Mouse (Mus musculus): ENCODE data around the gene Acap2. TPM values are rescaled to one million over a fixed set of nuclear protein-coding genes. Genes with fewer than 3 reads are reported as not detected.

The Acap2 gene
- polyA plus RNA-seq, 1 experiment = not detected

DNA sequence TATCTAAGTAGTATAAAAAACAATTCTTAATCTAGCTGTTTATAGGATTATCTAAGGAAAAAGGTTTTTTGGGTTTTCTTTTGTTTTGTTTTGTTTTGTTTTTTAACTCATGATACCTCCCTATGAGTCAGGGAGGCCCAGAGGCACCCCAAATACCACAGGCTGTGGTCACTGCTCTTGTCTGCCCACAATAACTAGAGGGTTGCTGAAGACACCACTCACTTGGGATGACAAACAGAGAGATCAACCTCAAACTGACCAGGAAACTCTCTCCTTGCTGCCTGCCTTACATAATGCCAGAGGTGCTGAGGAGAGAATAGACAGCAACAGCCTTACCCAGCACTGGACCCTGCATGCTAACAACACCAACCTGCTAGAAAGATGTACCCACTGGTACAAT, 87.4 kb downstream of the Acap2 start:
- H3K4me3 ChIP-seq (ENCODE audit: insufficient read depth, low read depth, low read length) = no peak overlapping the region
- H3K4me1 ChIP-seq (ENCODE audit: control insufficient read depth, insufficient read depth, low read length) = peaks cover 2% of the 10 kb centered on the region; the same call in 1 of the 2 replicates
- no peak overlapping the region for H3K27ac ChIP-seq (ENCODE audit: insufficient read depth, low read depth, low read length)
- TF ChIP-seq POLR2A (IDR thresholded peaks at IDR 0.05; ENCODE audit: insufficient read depth, low read depth, low read length) (no peak), CTCF (IDR thresholded peaks at IDR 0.05; ENCODE audit: insufficient read depth, low read depth, low read length) (no peak)

DNA sequence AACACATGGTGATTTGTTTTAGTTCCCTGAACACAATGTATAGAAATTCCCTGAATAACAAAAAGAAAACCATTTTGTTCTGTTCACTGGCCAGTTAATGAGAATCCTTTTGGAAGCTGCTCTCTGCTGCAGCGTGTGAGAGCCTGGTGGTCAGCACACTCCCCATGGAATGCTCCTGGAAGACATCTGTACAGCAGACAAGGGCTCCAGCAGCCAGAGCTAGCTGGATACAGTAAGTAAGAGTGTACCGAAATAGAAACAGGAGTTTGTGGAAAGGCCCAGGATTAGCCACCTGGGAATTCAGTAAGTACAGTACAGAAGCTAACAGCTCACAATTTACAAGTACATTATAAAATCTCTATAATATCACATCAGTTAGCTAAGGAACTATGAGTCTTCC, 99.7 kb downstream of the Acap2 start:
- H3K4me1 ChIP-seq (ENCODE audit: control insufficient read depth, insufficient read depth, low read length) = no peaks in the 10 kb centered on the region
- H3K4me3 ChIP-seq (ENCODE audit: insufficient read depth, low read depth, low read length) = no peak overlapping the region
- WGBS = 66% methylated on average over 2 of the region's 2 CpGs
- H3K27ac ChIP-seq (ENCODE audit: insufficient read depth, low read depth, low read length) = no peak overlapping the region
- no peak for TF ChIP-seq POLR2A (IDR thresholded peaks at IDR 0.05; ENCODE audit: insufficient read depth, low read depth, low read length)
- TF ChIP-seq CTCF (IDR thresholded peaks at IDR 0.05; ENCODE audit: insufficient read depth, low read depth, low read length) = no peak

DNA sequence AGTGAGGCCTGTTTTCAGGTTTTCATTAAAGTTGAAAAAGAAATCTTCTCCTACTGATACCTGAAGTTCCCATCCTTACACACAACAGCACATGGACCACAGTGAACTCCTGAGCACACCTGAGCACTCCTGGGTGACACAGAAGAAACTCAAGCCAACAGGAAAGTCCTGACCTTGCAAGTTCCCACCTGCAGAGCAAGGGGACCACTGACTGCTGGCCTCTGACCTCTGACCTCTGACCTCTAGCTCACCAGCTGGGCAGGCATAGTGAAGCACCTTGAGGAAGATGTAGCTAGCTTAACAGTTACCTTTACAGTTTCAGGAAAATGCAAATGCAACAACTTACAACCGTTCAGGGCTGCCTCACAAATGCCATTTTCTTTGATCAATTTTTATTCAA, 101.1 kb downstream of the Acap2 start:
- Histone ChIP-seq H3K4me3 (ENCODE audit: insufficient read depth, low read depth, low read length) (no peak overlapping the region), H3K4me1 (ENCODE audit: control insufficient read depth, insufficient read depth, low read length) (no peaks in the 10 kb centered on the region), H3K27ac (ENCODE audit: insufficient read depth, low read depth, low read length) (no peak overlapping the region)
- WGBS = 71% methylated on average over 1 of the region's 1 CpGs
- TF ChIP-seq POLR2A (IDR thresholded peaks at IDR 0.05; ENCODE audit: insufficient read depth, low read depth, low read length) (no peak), CTCF (IDR thresholded peaks at IDR 0.05; ENCODE audit: insufficient read depth, low read depth, low read length) (no peak)

DNA sequence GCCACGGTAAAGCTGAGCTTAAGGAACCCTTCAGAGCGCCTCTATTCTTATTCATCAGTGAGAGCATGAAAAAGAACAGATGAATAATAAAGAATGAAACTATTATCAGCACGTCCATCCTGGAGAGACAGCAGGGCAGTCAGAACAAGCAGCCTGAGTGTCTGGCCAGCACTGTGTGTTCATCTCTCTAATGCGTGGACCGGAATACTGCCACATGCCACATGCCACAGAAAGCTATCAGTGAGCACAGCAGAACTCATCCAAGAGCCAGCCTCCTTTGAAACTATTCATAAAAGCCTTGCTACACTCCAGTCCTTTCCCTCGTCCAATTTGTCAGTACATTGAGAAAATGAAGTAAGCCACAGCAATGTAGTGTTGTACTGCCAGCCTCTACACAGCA, 107.0 kb downstream of the Acap2 start:
- 69% methylated on average over 6 of the region's 6 CpGs for WGBS
- no peak for TF ChIP-seq POLR2A (IDR thresholded peaks at IDR 0.05; ENCODE audit: insufficient read depth, low read depth, low read length)
- no peak for TF ChIP-seq CTCF (IDR thresholded peaks at IDR 0.05; ENCODE audit: insufficient read depth, low read depth, low read length)
- H3K27ac ChIP-seq (ENCODE audit: insufficient read depth, low read depth, low read length) = no peak overlapping the region
- H3K4me1 ChIP-seq (ENCODE audit: control insufficient read depth, insufficient read depth, low read length) = no peaks in the 10 kb centered on the region
- no peak overlapping the region for H3K4me3 ChIP-seq (ENCODE audit: insufficient read depth, low read depth, low read length)

DNA sequence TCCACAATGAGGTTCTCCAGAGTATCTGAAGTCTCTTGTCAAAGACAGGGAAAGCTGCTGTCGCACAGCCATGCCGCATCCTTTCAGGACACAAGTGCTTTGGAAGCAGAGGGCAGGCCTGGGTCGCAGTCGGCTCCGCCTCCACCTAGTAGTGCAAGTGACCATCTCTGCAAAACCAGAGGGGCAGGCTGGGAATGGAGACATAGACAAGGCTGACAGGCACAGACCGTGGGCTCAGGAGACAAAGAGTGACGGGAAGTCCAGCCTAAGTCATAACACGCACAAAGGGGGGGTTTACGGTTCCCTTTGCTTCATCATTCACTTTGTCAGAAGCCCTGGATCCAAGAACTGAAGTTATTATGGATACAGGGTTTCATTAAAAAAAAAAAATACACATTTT, 107.9 kb downstream of the Acap2 start:
- no peak overlapping the region for H3K27ac ChIP-seq (ENCODE audit: insufficient read depth, low read depth, low read length)

DNA sequence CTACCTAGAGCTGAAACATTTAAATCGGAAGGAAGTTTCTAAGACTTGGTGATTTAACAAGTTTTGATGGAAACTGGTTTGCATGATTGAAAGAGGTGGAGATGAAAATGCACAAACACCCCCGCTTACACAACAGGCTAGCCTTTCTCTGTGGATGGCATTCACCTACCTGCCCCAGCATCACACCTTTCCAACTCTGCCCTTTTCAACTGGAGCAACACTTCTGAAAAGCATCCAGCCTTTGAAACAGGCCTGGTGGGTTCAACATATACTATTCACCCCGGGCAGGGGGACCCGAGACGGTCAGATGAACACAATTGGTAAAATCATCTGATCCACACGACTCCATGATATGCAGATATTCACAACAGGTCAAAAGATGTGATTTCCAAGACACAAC, 119.2 kb downstream of the Acap2 start:
- Histone ChIP-seq H3K27ac (ENCODE audit: insufficient read depth, low read depth, low read length) (no peak overlapping the region), H3K4me3 (ENCODE audit: insufficient read depth, low read depth, low read length) (no peak overlapping the region), H3K4me1 (ENCODE audit: control insufficient read depth, insufficient read depth, low read length) (peaks cover 15% of the 10 kb centered on the region)
- TF ChIP-seq CTCF (IDR thresholded peaks at IDR 0.05; ENCODE audit: insufficient read depth, low read depth, low read length) = no peak
- TF ChIP-seq POLR2A (IDR thresholded peaks at IDR 0.05; ENCODE audit: insufficient read depth, low read depth, low read length) = no peak
- 68% methylated on average over 6 of the region's 6 CpGs for WGBS

More for the DNA sequence above, 107.9 kb downstream of the Acap2 start:
- 78% methylated on average over 9 of the region's 9 CpGs for WGBS
- TF ChIP-seq POLR2A (IDR thresholded peaks at IDR 0.05; ENCODE audit: insufficient read depth, low read depth, low read length) (no peak), CTCF (IDR thresholded peaks at IDR 0.05; ENCODE audit: insufficient read depth, low read depth, low read length) (no peak)
- no peak overlapping the region for H3K4me3 ChIP-seq (ENCODE audit: insufficient read depth, low read depth, low read length)
- H3K4me1 ChIP-seq (ENCODE audit: control insufficient read depth, insufficient read depth, low read length) = no peaks in the 10 kb centered on the region

DNA sequence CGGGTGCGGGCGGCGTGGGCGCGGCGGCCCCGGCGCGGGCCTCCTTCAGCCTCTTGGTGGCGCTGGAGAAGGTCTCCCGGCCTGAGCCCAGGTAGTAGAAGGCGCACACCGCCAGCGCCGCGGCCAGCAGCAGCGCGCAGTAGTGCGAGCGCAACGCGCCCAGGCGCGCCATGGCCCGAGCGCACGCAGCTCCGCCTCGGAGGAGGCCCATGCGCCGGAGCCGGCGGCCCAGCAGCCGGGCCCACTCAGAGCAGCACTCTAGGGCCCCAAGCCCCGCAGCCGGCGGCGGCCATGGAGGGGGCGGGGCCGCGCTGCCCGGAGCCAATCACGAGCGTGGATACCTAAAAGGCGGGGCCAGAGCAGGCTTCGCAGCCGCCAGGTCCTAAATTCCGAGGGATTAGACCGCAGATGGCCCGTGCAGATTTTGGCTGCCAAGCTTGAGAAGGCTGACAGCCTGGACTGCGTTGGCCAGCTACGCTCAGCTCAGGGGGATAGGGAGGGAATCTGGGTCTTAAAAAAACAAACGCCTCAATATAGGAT, 119.8 kb downstream of the Acap2 start, which contains the start of gene Xxylt1:
Xxylt1 (minus strand) TSS at position 308 of the 540 bp plus-strand sequence.
- H3K27ac ChIP-seq (ENCODE audit: insufficient read depth, low read depth, low read length) = peak within 1 kb of the TSS; percentile 43
- under 1% methylated on average over 53 of the region's 54 CpGs for WGBS

DNA sequence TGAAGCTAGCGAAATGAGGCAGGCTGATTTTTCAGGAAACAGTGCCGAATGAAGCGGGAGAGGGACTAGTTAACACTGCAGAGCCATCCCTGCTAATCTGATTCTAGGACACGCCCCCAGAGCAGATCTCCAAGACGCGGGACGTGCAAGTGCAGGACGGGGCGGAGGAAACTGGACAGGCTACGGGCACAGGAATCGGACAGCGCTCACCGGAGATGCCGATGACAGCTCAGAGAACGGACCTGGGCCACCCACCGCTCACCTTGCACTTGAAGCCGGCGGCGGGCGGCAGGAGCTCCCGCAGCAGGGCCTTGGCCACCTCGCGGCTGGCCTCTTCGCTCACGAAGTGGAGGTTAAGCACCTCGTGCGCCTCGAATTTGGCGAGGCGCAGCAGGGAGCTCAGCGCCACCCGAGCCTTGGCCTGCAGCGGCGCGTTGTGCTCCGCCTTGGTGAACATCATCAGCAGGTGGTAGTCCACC, 120.4 kb downstream of the Acap2 start:
- Histone ChIP-seq H3K4me3 (ENCODE audit: insufficient read depth, low read depth, low read length) (peak overlapping the region; percentile 84), H3K27ac (ENCODE audit: insufficient read depth, low read depth, low read length) (peak overlapping the region; percentile 43), H3K4me1 (ENCODE audit: control insufficient read depth, insufficient read depth, low read length) (peaks cover 22% of the 10 kb centered on the region)
- TF ChIP-seq CTCF (IDR thresholded peaks at IDR 0.05; ENCODE audit: insufficient read depth, low read depth, low read length) = no peak
- TF ChIP-seq POLR2A (IDR thresholded peaks at IDR 0.05; ENCODE audit: insufficient read depth, low read depth, low read length) = no peak
- WGBS = under 1% methylated on average over 36 of the region's 36 CpGs

More for the DNA sequence above, 119.8 kb downstream of the Acap2 start, which contains the start of gene Xxylt1:
- Histone ChIP-seq H3K4me3 (ENCODE audit: insufficient read depth, low read depth, low read length) (peak within 1 kb of the TSS; percentile 84), H3K4me1 (ENCODE audit: control insufficient read depth, insufficient read depth, low read length) (peaks cover 21% of the 10 kb centered on the region)
- TF ChIP-seq POLR2A (IDR thresholded peaks at IDR 0.05; ENCODE audit: insufficient read depth, low read depth, low read length) = peak; percentile 83
- 0 out of 2 replicates have a peak, but pooled peaks have one; percentile 49 for TF ChIP-seq CTCF (IDR thresholded peaks at IDR 0.05; ENCODE audit: insufficient read depth, low read depth, low read length)

DNA sequence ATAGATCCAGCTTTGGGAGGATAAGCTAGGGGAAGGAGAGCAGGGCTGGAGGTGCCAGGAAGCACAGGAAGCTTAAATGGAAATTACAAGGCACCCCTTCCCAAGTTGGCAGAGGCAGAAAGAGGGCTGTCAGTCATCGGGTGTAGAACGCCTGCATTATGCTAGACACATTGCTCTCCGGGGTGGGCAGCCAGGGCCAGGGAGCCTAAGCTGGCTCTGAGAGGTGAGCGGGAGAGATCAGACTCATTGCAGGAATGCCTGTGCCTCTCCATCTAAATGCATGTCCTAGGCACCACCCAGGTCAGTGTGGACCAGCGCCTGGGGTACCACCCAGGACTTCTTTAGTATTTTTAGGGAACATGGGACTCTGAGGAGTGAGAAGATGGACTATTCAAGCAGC, 123.6 kb downstream of the Acap2 start:
- 87% methylated on average over 5 of the region's 5 CpGs for WGBS
- Histone ChIP-seq H3K4me3 (ENCODE audit: insufficient read depth, low read depth, low read length) (no peak overlapping the region), H3K27ac (ENCODE audit: insufficient read depth, low read depth, low read length) (no peak overlapping the region), H3K4me1 (ENCODE audit: control insufficient read depth, insufficient read depth, low read length) (peaks cover 25% of the 10 kb centered on the region)
- TF ChIP-seq POLR2A (IDR thresholded peaks at IDR 0.05; ENCODE audit: insufficient read depth, low read depth, low read length) (no peak), CTCF (IDR thresholded peaks at IDR 0.05; ENCODE audit: insufficient read depth, low read depth, low read length) (no peak)
